Mouse (Mus musculus) thymus, postnatal 14 days (tissue): Measurements from ENCODE around the gene Lrrc49.

Source experiments
- DNase-seq: peaks from one replicate; pipeline ENCODE4 v3.0.0; 2021

Lrrc49 gene

GRCm38 (mm10) chr9:60592363-60592762, 95.6 kb downstream of the Lrrc49 start:
- DNase-seq = no peak

- no peak for DNase-seq
Observed at GRCm38 (mm10) chr9:60590871-60591624, 96.9 kb downstream of the Lrrc49 start.

- no peak for DNase-seq
Observed at GRCm38 (mm10) chr9:60588914-60589313, 99.0 kb downstream of the Lrrc49 start.

- peak; percentile 11 for DNase-seq
Observed at GRCm38 (mm10) chr9:60586920-60587319, 101.0 kb downstream of the Lrrc49 start.

DNA sequence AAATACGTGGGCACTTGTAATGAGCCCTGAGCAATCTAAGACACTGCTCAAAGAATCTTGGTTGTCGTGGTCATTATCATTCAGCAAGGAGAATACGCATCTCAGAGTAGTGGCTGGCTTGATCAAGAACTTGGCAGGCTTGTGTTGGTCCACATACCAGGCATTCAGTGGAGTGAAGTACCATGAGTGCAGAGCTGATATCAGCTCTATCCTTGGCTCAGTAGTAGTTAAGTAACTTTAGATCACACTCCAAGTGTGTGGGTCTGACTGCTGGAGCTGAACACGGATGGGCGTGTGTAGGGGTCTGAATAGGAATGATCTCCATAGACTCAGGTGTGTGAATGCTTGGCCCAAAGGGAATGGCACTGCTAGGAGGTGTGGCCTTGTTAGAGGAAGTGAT, 102.8 kb downstream of the Lrrc49 start:
- no peak for DNase-seq

- DNase-seq = no peak
Observed at GRCm38 (mm10) chr9:60582553-60582952, 105.4 kb downstream of the Lrrc49 start.

DNA sequence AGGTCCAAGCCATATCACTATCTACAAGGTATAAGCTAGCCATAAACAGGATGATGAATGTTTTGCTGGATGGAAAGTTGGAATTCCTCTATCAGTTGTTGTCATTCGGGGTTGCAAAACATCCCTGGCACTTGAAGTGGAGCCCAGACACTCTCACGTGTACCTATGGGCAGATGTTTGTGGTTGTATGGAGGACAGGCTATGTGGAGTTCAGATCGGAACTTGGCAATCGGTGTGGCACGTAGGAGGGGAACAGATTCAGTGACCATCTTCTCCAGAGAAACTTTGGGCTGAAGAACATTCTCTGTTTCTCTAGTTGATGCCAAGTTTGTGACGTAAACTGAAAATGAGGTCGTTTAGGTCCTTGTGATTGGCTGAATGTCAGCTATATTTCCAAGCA, 114.9 kb downstream of the Lrrc49 start:
- no peak for DNase-seq

DNA sequence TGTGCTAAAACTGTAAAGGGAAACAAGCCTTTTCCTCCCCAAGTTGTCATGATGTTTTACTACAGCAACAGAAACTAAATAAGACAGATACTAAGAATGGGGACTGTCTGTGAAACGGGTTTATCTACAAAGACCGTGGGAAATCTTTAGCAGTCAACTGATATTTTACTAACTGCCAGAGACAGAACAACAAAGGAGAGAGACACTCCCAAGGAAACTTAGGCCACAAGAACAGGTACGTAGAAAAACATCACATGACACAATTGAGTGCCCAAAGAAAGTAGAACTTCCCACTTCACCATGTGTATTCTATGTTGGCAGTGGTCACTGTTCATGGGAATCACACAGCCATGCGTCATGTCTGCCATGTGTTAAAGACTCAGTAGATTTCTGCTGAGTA, 116.2 kb downstream of the Lrrc49 start:
- DNase-seq = no peak

GRCm38 (mm10) chr9:60571041-60571440, 116.9 kb downstream of the Lrrc49 start:
- DNase-seq = no peak

- no peak for DNase-seq
Observed at GRCm38 (mm10) chr9:60569366-60569765, 118.6 kb downstream of the Lrrc49 start.

DNA sequence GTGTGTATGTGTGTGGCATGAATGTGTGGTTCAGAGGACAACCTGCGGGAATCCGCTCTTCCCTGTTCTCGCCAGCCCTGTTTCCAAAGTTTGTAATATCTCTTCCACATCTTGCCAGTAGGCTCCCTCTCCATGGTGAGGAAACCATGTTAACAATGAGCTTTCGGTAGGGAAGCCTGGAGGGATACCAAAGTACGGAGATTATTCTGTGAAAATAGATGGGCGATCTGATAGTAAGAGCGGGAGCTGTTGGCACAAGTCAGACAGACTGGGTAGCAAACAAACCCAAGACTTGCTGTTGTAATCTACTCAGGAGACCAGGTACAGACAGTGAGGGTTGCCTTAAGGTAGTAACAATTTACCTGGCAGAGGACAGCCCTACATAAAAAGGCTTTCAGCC, 124.1 kb downstream of the Lrrc49 start:
- DNase-seq = no peak

DNA sequence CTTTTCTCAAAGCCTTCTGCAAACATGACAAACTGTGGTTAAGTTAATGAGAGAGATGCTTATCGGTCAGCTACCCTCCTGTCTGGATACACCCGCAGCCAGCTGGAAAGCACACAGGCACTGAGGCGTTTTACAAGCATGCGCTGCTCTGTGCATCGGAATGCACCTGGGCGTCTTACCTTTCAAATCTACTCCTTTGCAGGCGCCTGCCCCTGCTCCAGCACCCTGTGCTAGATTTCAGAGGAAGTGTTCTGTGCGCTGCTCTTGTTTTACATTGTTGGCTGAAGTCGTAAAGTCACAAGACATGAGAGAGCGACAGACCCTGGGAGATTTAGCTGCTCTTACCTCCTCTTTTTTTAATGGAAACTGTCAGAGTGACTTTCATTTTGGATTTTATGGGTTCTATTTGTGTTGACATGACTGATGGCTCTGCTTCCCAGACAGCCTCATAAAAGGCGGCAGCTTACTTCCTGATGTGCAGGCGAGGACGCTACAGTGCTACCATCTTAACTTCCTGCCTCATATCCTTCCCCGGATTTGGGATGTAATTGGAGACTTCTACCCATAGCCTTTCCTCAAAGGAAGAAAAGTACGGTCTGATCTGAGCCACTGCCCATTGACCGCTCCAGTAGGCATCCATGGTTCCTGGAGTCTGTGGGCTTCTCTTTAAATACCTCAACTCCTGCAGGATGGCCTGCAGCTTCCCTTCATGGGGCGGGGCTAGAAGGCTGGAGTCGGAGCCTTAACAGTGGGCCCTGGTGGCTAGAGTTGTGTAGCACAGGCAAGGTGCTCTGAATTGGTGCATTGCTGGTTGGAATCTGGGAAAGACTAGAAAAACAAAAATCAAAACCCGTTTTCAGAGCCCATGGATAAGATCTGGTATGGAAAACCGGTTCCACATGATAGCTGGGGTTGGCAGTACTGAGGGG, 125.3 kb downstream of the Lrrc49 start:
- peak; percentile 31 for DNase-seq

- no peak for DNase-seq
Observed at GRCm38 (mm10) chr9:60561641-60562289, 126.2 kb downstream of the Lrrc49 start.

DNA sequence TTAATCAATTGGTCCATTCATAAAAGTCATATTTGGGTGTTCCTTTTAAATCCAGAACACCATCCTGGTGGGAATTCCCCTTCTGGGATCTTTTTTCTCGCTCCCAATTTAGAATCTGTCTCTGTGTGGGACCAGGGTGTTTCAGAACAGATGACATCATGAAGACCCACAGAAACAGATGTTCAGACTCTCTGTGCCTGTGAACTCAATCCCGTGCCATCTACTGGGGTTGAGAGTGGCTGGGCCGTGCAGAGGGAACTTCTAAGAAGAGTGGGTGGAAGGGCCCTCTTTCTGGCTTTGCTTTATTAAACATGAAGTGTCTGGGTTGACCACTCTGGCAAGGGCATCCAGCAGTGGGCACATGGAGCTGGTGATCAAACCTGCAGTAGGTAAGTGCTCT, 129.5 kb downstream of the Lrrc49 start:
- DNase-seq = no peak

- no peak for DNase-seq
Observed at GRCm38 (mm10) chr9:60551238-60551637, 136.7 kb downstream of the Lrrc49 start.

DNA sequence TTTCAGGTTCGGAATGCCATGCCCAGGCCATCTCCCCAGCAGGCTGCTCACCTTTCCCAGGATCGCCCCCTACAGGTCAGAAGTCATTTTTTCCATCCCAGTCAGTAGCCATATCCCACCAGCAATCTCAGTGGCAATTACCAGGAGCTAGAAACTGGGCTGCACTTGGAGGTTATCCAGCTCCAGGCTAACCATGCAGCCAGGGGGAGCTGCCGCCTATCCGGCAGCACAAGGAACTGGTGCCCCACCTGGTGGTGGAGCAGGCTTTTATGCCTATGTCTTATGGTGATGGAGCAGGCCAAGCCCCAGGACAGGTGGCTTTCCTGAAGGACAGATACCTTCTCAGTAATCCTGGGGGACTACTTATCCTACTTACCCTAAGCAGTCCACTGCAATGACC, 139.8 kb downstream of the Lrrc49 start:
- peak; percentile 21 for DNase-seq

DNA sequence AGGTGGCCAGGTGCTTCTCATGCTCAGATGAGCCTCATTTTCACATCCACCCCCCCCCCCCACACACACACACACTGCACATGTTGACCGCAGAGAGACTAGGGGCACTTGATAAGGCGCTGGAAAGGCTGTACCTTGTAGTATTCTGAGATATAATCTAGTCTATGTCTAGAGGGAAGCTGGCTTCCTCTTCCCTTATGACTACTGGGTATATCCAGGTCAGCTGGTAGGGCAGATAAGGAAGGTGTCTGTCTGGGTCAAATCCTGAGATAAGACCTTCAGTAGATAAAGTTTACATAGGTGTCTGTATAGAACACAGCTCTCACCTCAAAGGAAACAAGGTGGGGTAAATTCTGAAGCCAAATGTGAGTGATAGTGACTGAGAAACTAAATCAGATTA, 141.8 kb downstream of the Lrrc49 start:
- DNase-seq = no peak

- no peak for DNase-seq
Observed at GRCm38 (mm10) chr9:60545361-60546096, 142.4 kb downstream of the Lrrc49 start.

DNA sequence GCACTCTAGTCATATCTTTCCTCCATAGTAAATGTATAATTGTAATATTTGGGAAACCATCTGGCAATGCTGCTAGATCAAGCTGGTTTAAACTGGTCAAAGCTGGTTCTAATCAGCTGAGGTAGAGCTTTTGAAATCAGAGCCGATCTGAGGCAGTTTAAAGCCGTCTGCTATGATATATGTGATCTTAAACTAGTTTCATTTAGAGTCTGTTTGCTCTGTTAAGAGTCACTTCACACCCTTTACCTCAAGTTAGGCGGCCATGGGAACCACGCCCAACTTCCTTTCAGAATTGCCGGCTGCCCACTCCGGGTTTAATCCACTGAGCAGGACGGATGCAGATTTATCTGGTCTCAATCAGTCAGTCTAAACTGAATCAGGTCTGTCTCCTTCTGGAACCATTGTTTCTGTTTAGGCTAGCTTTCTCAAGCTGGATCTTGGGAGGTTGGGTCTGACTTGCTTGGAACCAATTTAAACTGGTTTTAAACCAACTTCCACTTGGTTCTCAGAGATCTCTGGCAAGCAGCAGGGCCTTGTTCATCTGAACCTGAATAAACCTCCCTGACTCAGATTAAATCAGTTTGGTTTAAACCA, 144.4 kb downstream of the Lrrc49 start:
- DNase-seq = no peak

- no peak for DNase-seq
Observed at GRCm38 (mm10) chr9:60530310-60530709, 157.6 kb downstream of the Lrrc49 start.

- DNase-seq = no peak
Observed at GRCm38 (mm10) chr9:60529348-60530243, 158.4 kb downstream of the Lrrc49 start.
